In the genomic region with DNA sequence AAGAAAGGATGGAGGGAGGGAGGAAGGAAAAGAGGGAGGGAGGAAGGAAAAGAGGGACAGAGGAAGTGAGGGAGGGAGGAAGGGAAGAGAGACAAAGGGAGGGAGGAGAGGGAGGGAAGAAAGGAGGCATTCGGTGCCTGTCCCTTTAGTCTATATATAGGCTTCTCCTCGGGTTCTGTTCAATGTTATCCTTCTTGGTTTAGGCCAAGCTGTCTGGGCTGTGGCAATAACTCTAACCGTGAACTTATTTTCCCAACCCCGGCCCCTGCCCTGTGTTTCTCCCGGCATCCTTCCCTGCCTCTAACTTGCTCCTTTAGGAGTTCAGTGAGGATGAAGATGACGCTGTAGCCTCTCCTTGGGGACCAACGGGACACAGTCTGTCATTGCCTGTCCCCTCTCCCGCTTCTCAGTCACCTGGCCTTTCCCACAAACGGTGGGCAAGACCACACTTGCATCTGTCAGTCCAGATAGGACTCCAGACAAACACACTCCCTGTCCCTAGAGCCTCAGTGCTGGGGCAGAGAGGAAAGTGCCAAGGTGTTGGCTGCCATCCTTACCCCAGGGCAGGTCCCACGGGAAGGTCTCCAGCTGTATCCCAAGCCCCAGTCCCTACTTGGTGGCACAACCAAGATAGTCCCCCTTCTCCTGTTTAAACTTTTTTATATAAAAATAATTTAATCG, we compare ENCODE assay signal across 22 mouse cellular contexts. TPM values are rescaled to one million over a fixed set of nuclear protein-coding genes. Genes with fewer than 3 reads are reported as not detected.
DNase-seq lines count a peak whose midpoint lies in the region; ATAC-seq lines count a peak whose summit lies in the region.
"Had no signal": no experiment of that assay in that cellular context is flagged by ENCODE, and none has a peak within 500 bp of the region (broad histone marks: within the 10 kb centered on the region; RNA-seq: fewer than 3 reads in every experiment).

No protein-coding gene starts in this region.

- H3K9me3 ChIP-seq in midbrain, embryonic 11.5 days (ENCODE audit: control insufficient read depth, low read length), result no peaks in the 10 kb centered on the region
- no peaks in the 10 kb centered on the region for H3K9me3 ChIP-seq in midbrain, embryonic 10.5 days (replicated peaks)
- no peaks in the 10 kb centered on the region for H3K9me3 ChIP-seq in stomach, embryonic 14.5 days (ENCODE audit: control insufficient read depth, low read depth, low read length)
- H3K9me3 ChIP-seq: embryonic facial prominence, embryonic 10.5 days; forebrain, embryonic 10.5 days; heart, embryonic 13.5 days; hindbrain, embryonic 15.5 days had no signal

- H3K4me3 ChIP-seq in midbrain, embryonic 11.5 days (ENCODE audit: low read depth, low read length), result no peak overlapping the region
- H3K4me3 ChIP-seq in midbrain, embryonic 10.5 days, result no peak overlapping the region
- no peak overlapping the region for H3K4me3 ChIP-seq in stomach, embryonic 14.5 days (ENCODE audit: low read depth, low read length)
- H3K4me3 ChIP-seq: embryonic facial prominence, embryonic 10.5 days; erythroblast, embryonic 14.5 days; forebrain, embryonic 10.5 days; heart, embryonic 13.5 days; hindbrain, embryonic 15.5 days had no signal

- H3K36me3 ChIP-seq in midbrain, embryonic 11.5 days (ENCODE audit: control insufficient read depth, insufficient read depth, low read length), result no peaks in the 10 kb centered on the region
- H3K36me3 ChIP-seq in midbrain, embryonic 10.5 days, result no peaks in the 10 kb centered on the region
- no peaks in the 10 kb centered on the region for H3K36me3 ChIP-seq in stomach, embryonic 14.5 days (ENCODE audit: control insufficient read depth, insufficient read depth, low read length)
- H3K36me3 ChIP-seq: embryonic facial prominence, embryonic 10.5 days; forebrain, embryonic 10.5 days; G1E; heart, embryonic 13.5 days; hindbrain, embryonic 15.5 days had no signal

- peaks cover 10% of the 10 kb centered on the region for H3K4me1 ChIP-seq in midbrain, embryonic 11.5 days (ENCODE audit: control insufficient read depth, insufficient read depth, low read length)
- H3K4me1 ChIP-seq in midbrain, embryonic 10.5 days, result peaks cover 19% of the 10 kb centered on the region
- H3K4me1 ChIP-seq in stomach, embryonic 14.5 days (ENCODE audit: control insufficient read depth, insufficient read depth, low read length), result peaks cover 19% of the 10 kb centered on the region; the same call in 1 of the 2 replicates

- no peak overlapping the region for H3K9ac ChIP-seq in midbrain, embryonic 11.5 days (ENCODE audit: low read length)
- no peak overlapping the region for H3K9ac ChIP-seq in stomach, embryonic 14.5 days (replicated peaks; ENCODE audit: low read depth, low read length)
- H3K9ac ChIP-seq: hindbrain, embryonic 15.5 days had no signal

- no peak overlapping the region for H3K4me2 ChIP-seq in midbrain, embryonic 11.5 days
- H3K4me2 ChIP-seq in stomach, embryonic 14.5 days (replicated peaks; ENCODE audit: low read depth, low read length), result no peak overlapping the region
- H3K4me2 ChIP-seq: heart, embryonic 13.5 days; hindbrain, embryonic 15.5 days had no signal

- peak; percentile 47 for DNase-seq in adrenal gland, postnatal 10 days
- DNase-seq in adrenal gland, postnatal 25 days, result no peak
- peak; percentile 26 for DNase-seq in midbrain, embryonic 11.5 days (ENCODE audit: low spot score, missing footprints)
- DNase-seq in midbrain, embryonic 10.5 days (ENCODE audit: low spot score), result no peak
- no peak for DNase-seq in left cerebral cortex, adult 18-20 months (ENCODE audit: low spot score in 2 of 2)
- DNase-seq in frontal cortex, postnatal 25 days (ENCODE audit: low spot score in 2 of 2), result no peak
- DNase-seq in layer of hippocampus, postnatal 25 days (ENCODE audit: extremely low spot score in 1 of 2, low spot score in 1 of 2), result no peak
- DNase-seq: adrenal gland, postnatal 14 days; B cell, adult 2 months; cerebellum, adult 18-20 months; cerebellum, adult 9-11 months; gastrocnemius, postnatal 10 days; heart, postnatal 36 days had no signal

- WGBS in midbrain, embryonic 11.5 days, result 71% methylated on average over 11 of the region's 11 CpGs
- 76% methylated on average over 11 of the region's 11 CpGs for WGBS in midbrain, embryonic 10.5 days
- WGBS in stomach, embryonic 14.5 days, result 49% methylated on average over 11 of the region's 11 CpGs

- peaks cover 45% of the 10 kb centered on the region for H3K27me3 ChIP-seq in midbrain, embryonic 11.5 days (ENCODE audit: control insufficient read depth, insufficient read depth, low read length)
- H3K27me3 ChIP-seq in midbrain, embryonic 10.5 days (ENCODE audit: low read depth, poor library complexity, severe bottlenecking), result peaks cover 79% of the 10 kb centered on the region
- H3K27me3 ChIP-seq in stomach, embryonic 14.5 days (ENCODE audit: control insufficient read depth, insufficient read depth, low read length), result peaks cover 31% of the 10 kb centered on the region

- H3K27ac ChIP-seq in midbrain, embryonic 11.5 days (ENCODE audit: low read depth, low read length), result no peak overlapping the region
- H3K27ac ChIP-seq in midbrain, embryonic 10.5 days (replicated peaks), result no peak overlapping the region
- peak overlapping the region; percentile 78 for H3K27ac ChIP-seq in stomach, embryonic 14.5 days (ENCODE audit: low read length)
- H3K27ac ChIP-seq: embryonic facial prominence, embryonic 10.5 days; forebrain, embryonic 10.5 days; heart, embryonic 13.5 days; hindbrain, embryonic 15.5 days had no signal

- ATAC-seq in midbrain, embryonic 11.5 days (ENCODE audit: low FRiP score), result no peak
- ATAC-seq in stomach, embryonic 14.5 days (ENCODE audit: insufficient number of reproducible peaks, insufficient read depth, low FRiP score, low read depth), result no peak
- ATAC-seq: CD4-positive, CD25-positive, alpha-beta regulatory T cell, adult 4 months; forebrain, embryonic 14.5 days had no signal

RNA-seq across cellular contexts. Expression of a gene that starts 4.3 kb away (rescaled TPM):
- total RNA-seq in adrenal gland, postnatal 10 days (2021), result 10 to 100 TPM; 40.6 to 47.3 TPM
- total RNA-seq in adrenal gland, postnatal 25 days (2021), result 23.7 and 25.4 TPM in 2 replicates
- 0.03 and 0.05 TPM in 2 replicates for polyA plus RNA-seq in midbrain, embryonic 11.5 days (2014; fragmentation: Nextera tagmentation; extraction: Ambion mirVana)
- not detected in 2 replicates for polyA plus RNA-seq in midbrain, embryonic 10.5 days (2016; fragmentation: Nextera tagmentation; extraction: Ambion mirVana)
- 1.1 TPM in 2 replicates for polyA plus RNA-seq in stomach, embryonic 14.5 days (2014; fragmentation: Nextera tagmentation; extraction: Ambion mirVana)
- 1 to 10 TPM; 1.6 to 1.9 TPM for total RNA-seq in left cerebral cortex, adult 18-20 months (2021)
- 1 to 10 TPM; 7.1 to 9.0 TPM for total RNA-seq in layer of hippocampus, postnatal 25 days (2021)
- polyA plus RNA-seq: CD4-positive, CD25-positive, alpha-beta regulatory T cell, adult 4 months; embryonic facial prominence, embryonic 10.5 days; erythroblast, embryonic 14.5 days; forebrain, embryonic 10.5 days; G1E had no signal

RNA-seq across cellular contexts. Expression of a gene that starts 27.7 kb away (rescaled TPM):
- total RNA-seq in adrenal gland, postnatal 10 days (2021), result 10 to 100 TPM; 37.8 to 40.1 TPM
- 50.4 and 52.5 TPM in 2 replicates for total RNA-seq in adrenal gland, postnatal 25 days (2021)
- polyA plus RNA-seq in midbrain, embryonic 11.5 days (2014; fragmentation: Nextera tagmentation; extraction: Ambion mirVana), result 68.2 and 77.6 TPM in 2 replicates
- polyA plus RNA-seq in midbrain, embryonic 10.5 days (2016; fragmentation: Nextera tagmentation; extraction: Ambion mirVana), result 111 and 123 TPM in 2 replicates
- polyA plus RNA-seq in stomach, embryonic 14.5 days (2014; fragmentation: Nextera tagmentation; extraction: Ambion mirVana), result 56.5 and 58.3 TPM in 2 replicates
- total RNA-seq in left cerebral cortex, adult 18-20 months (2021), result 10 to 100 TPM; 60.1 to 63.2 TPM
- 100 to 1,000 TPM in 1 of 2 experiments, 10 to 100 TPM in 1; 97.1 to 102 TPM for total RNA-seq in layer of hippocampus, postnatal 25 days (2021)

RNA-seq across cellular contexts. Expression of a gene that starts 30.1 kb away (rescaled TPM):
- total RNA-seq in adrenal gland, postnatal 10 days (2021), result 10 to 100 TPM; 11.8 to 14.4 TPM
- 13.4 TPM in 2 replicates for total RNA-seq in adrenal gland, postnatal 25 days (2021)
- polyA plus RNA-seq in midbrain, embryonic 11.5 days (2014; fragmentation: Nextera tagmentation; extraction: Ambion mirVana), result 14.4 and 15.1 TPM in 2 replicates
- 16.8 and 18.9 TPM in 2 replicates for polyA plus RNA-seq in midbrain, embryonic 10.5 days (2016; fragmentation: Nextera tagmentation; extraction: Ambion mirVana)
- polyA plus RNA-seq in stomach, embryonic 14.5 days (2014; fragmentation: Nextera tagmentation; extraction: Ambion mirVana), result 11.9 and 12.0 TPM in 2 replicates
- 10 to 100 TPM; 11.4 to 14.3 TPM for total RNA-seq in left cerebral cortex, adult 18-20 months (2021)
- 10 to 100 TPM; 14.1 to 14.9 TPM for total RNA-seq in layer of hippocampus, postnatal 25 days (2021)

RNA-seq across cellular contexts. Expression of a gene that starts 45.3 kb away (rescaled TPM):
- total RNA-seq in adrenal gland, postnatal 10 days (2021), result 1 to 10 TPM; 4.5 to 7.9 TPM
- 10.8 and 13.5 TPM in 2 replicates for total RNA-seq in adrenal gland, postnatal 25 days (2021)
- 1.8 and 2.4 TPM in 2 replicates for polyA plus RNA-seq in midbrain, embryonic 11.5 days (2014; fragmentation: Nextera tagmentation; extraction: Ambion mirVana)
- polyA plus RNA-seq in midbrain, embryonic 10.5 days (2016; fragmentation: Nextera tagmentation; extraction: Ambion mirVana), result 0.54 and 1.2 TPM in 2 replicates
- 0.56 and 0.67 TPM in 2 replicates for polyA plus RNA-seq in stomach, embryonic 14.5 days (2014; fragmentation: Nextera tagmentation; extraction: Ambion mirVana)
- total RNA-seq in left cerebral cortex, adult 18-20 months (2021), result 100 to 1,000 TPM; 131 to 147 TPM
- 100 to 1,000 TPM; 259 to 330 TPM for total RNA-seq in layer of hippocampus, postnatal 25 days (2021)
- total RNA-seq: G1E had no signal
- polyA plus RNA-seq: erythroblast, embryonic 14.5 days; G1E had no signal

RNA-seq across cellular contexts. Expression of a gene that starts 46.4 kb away (rescaled TPM):
- 10 to 100 TPM; 47.8 to 48.0 TPM for total RNA-seq in adrenal gland, postnatal 10 days (2021)
- 56.9 and 61.1 TPM in 2 replicates for total RNA-seq in adrenal gland, postnatal 25 days (2021)
- polyA plus RNA-seq in midbrain, embryonic 11.5 days (2014; fragmentation: Nextera tagmentation; extraction: Ambion mirVana), result 25.8 and 26.4 TPM in 2 replicates
- polyA plus RNA-seq in midbrain, embryonic 10.5 days (2016; fragmentation: Nextera tagmentation; extraction: Ambion mirVana), result 22.5 and 23.6 TPM in 2 replicates
- 31.2 and 31.8 TPM in 2 replicates for polyA plus RNA-seq in stomach, embryonic 14.5 days (2014; fragmentation: Nextera tagmentation; extraction: Ambion mirVana)
- 10 to 100 TPM; 43.6 to 47.2 TPM for total RNA-seq in left cerebral cortex, adult 18-20 months (2021)
- total RNA-seq in layer of hippocampus, postnatal 25 days (2021), result 10 to 100 TPM; 42.4 to 48.4 TPM

Comparison
In these comparisons a context has a peak if more than half of its experiments do, and no peak if none do; other contexts are left out.
1. DNase-seq: peak in adrenal gland, postnatal 10 days (single experiment) and midbrain, embryonic 11.5 days (single experiment); none in adrenal gland, postnatal 25 days (single experiment), midbrain, embryonic 10.5 days (single experiment), left cerebral cortex, adult 18-20 months (0 of 2), frontal cortex, postnatal 25 days (0 of 2) and layer of hippocampus, postnatal 25 days (0 of 2).